Mouse (Mus musculus): Measurements from ENCODE around the gene Notch1. TPM values are rescaled to one million over a fixed set of nuclear protein-coding genes. Genes with fewer than 3 reads are reported as not detected.
A peak's percentile ranks its signal among the peaks of the same experiment; 100 is the strongest.

Gene Notch1
- polyA plus RNA-seq, 1 experiment from 2014 or later = 21.6 TPM

GRCm38 (mm10) chr2:26471652-26472285 is 44.7 kb downstream of the Notch1 start:
- WGBS = 84% methylated on average over 6 of the region's 6 CpGs
- Histone ChIP-seq H3K27ac (replicated peaks in 1 of 2; ENCODE audit: control insufficient read depth in 1 of 2, insufficient read depth in 1 of 2, low read depth in 2 of 2, low read length in 2 of 2) (no peak overlapping the region), H3K9ac (ENCODE audit: low read length) (no peak overlapping the region), H3K4me3 (ENCODE audit: control insufficient read depth in 1 of 2, insufficient read depth in 1 of 2, low read depth in 1 of 2, low read length in 2 of 2) (no peak overlapping the region), H3K27me3 (ENCODE audit: control insufficient read depth, insufficient read depth, low read length) (no peaks in the 10 kb centered on the region), H3K4me1 (ENCODE audit: control insufficient read depth in 2 of 2, insufficient read depth in 2 of 2, low read length in 2 of 2) (peaks cover 11 to 20% of the 10 kb centered on the region in 2 experiments), H3K36me3 (ENCODE audit: control insufficient read depth, insufficient read depth, low read length) (peaks cover 93% of the 10 kb centered on the region), H3K9me3 (ENCODE audit: control insufficient read depth, low read length) (no peaks in the 10 kb centered on the region), H3K4me2 (ENCODE audit: low read length) (no peak overlapping the region)
- no peak for ATAC-seq (ENCODE audit: insufficient number of reproducible peaks, insufficient read depth, low FRiP score, low read depth)

- 86% methylated on average over 17 of the region's 17 CpGs for WGBS
- H3K27me3 ChIP-seq (ENCODE audit: control insufficient read depth, insufficient read depth, low read length) = no peaks in the 10 kb centered on the region
- no peak overlapping the region for H3K9ac ChIP-seq (ENCODE audit: low read length)
- peaks cover 93% of the 10 kb centered on the region for H3K36me3 ChIP-seq (ENCODE audit: control insufficient read depth, insufficient read depth, low read length)
- no peaks in the 10 kb centered on the region for H3K9me3 ChIP-seq (ENCODE audit: control insufficient read depth, low read length)
- no peak for ATAC-seq (ENCODE audit: insufficient number of reproducible peaks, insufficient read depth, low FRiP score, low read depth)
- no peak overlapping the region for H3K4me2 ChIP-seq (ENCODE audit: low read length)
- H3K4me1 ChIP-seq (ENCODE audit: control insufficient read depth in 2 of 2, insufficient read depth in 2 of 2, low read length in 2 of 2) = peaks cover 11 to 14% of the 10 kb centered on the region in 2 experiments
- no peak overlapping the region for H3K27ac ChIP-seq (replicated peaks in 1 of 2; ENCODE audit: control insufficient read depth in 1 of 2, insufficient read depth in 1 of 2, low read depth in 2 of 2, low read length in 2 of 2)
- no peak overlapping the region for H3K4me3 ChIP-seq (ENCODE audit: control insufficient read depth in 1 of 2, insufficient read depth in 1 of 2, low read depth in 1 of 2, low read length in 2 of 2)
These were observed 45.5 kb downstream of the Notch1 start for GRCm38 (mm10) chr2:26470967-26471366.

- no peak overlapping the region for H3K9ac ChIP-seq (ENCODE audit: low read length)
- ATAC-seq (ENCODE audit: insufficient number of reproducible peaks, insufficient read depth, low FRiP score, low read depth) = no peak
- H3K4me2 ChIP-seq (ENCODE audit: low read length) = no peak overlapping the region
- 91% methylated on average over 15 of the region's 15 CpGs for WGBS
- H3K27me3 ChIP-seq (ENCODE audit: control insufficient read depth, insufficient read depth, low read length) = no peaks in the 10 kb centered on the region
- peaks cover 97% of the 10 kb centered on the region for H3K36me3 ChIP-seq (ENCODE audit: control insufficient read depth, insufficient read depth, low read length)
- no peaks in the 10 kb centered on the region for H3K9me3 ChIP-seq (ENCODE audit: control insufficient read depth, low read length)
- H3K4me3 ChIP-seq (ENCODE audit: control insufficient read depth in 1 of 2, insufficient read depth in 1 of 2, low read depth in 1 of 2, low read length in 2 of 2) = no peak overlapping the region
- no peak overlapping the region for H3K27ac ChIP-seq (replicated peaks in 1 of 2; ENCODE audit: control insufficient read depth in 1 of 2, insufficient read depth in 1 of 2, low read depth in 2 of 2, low read length in 2 of 2)
- no peaks in the 10 kb centered on the region for H3K4me1 ChIP-seq (ENCODE audit: control insufficient read depth in 2 of 2, insufficient read depth in 2 of 2, low read length in 2 of 2)
These were observed 48.1 kb downstream of the Notch1 start for GRCm38 (mm10) chr2:26468376-26468775.

- Histone ChIP-seq H3K9ac (ENCODE audit: low read length) (no peak overlapping the region), H3K27ac (replicated peaks in 1 of 2; ENCODE audit: control insufficient read depth in 1 of 2, insufficient read depth in 1 of 2, low read depth in 2 of 2, low read length in 2 of 2) (no peak overlapping the region), H3K9me3 (ENCODE audit: control insufficient read depth, low read length) (no peaks in the 10 kb centered on the region), H3K4me1 (ENCODE audit: control insufficient read depth in 2 of 2, insufficient read depth in 2 of 2, low read length in 2 of 2) (peaks cover 3 to 5% of the 10 kb centered on the region in 2 experiments), H3K36me3 (ENCODE audit: control insufficient read depth, insufficient read depth, low read length) (peaks cover 94% of the 10 kb centered on the region), H3K27me3 (ENCODE audit: control insufficient read depth, insufficient read depth, low read length) (no peaks in the 10 kb centered on the region), H3K4me2 (ENCODE audit: low read length) (no peak overlapping the region), H3K4me3 (ENCODE audit: control insufficient read depth in 1 of 2, insufficient read depth in 1 of 2, low read depth in 1 of 2, low read length in 2 of 2) (no peak overlapping the region)
- ATAC-seq (ENCODE audit: insufficient number of reproducible peaks, insufficient read depth, low FRiP score, low read depth) = no peak
- WGBS = 93% methylated on average over 6 of the region's 6 CpGs
These were observed 53.1 kb downstream of the Notch1 start for GRCm38 (mm10) chr2:26463412-26463811.

GRCm38 (mm10) chr2:26462980-26463379 is 53.5 kb downstream of the Notch1 start:
- no peak for ATAC-seq (ENCODE audit: insufficient number of reproducible peaks, insufficient read depth, low FRiP score, low read depth)
- Histone ChIP-seq H3K27me3 (ENCODE audit: control insufficient read depth, insufficient read depth, low read length) (no peaks in the 10 kb centered on the region), H3K9ac (ENCODE audit: low read length) (no peak overlapping the region), H3K36me3 (ENCODE audit: control insufficient read depth, insufficient read depth, low read length) (peaks cover 94% of the 10 kb centered on the region), H3K4me3 (ENCODE audit: control insufficient read depth in 1 of 2, insufficient read depth in 1 of 2, low read depth in 1 of 2, low read length in 2 of 2) (no peak overlapping the region), H3K4me1 (ENCODE audit: control insufficient read depth in 2 of 2, insufficient read depth in 2 of 2, low read length in 2 of 2) (peaks cover 5 to 9% of the 10 kb centered on the region in 2 experiments), H3K4me2 (ENCODE audit: low read length) (no peak overlapping the region), H3K27ac (replicated peaks in 1 of 2; ENCODE audit: control insufficient read depth in 1 of 2, insufficient read depth in 1 of 2, low read depth in 2 of 2, low read length in 2 of 2) (no peak overlapping the region), H3K9me3 (ENCODE audit: control insufficient read depth, low read length) (no peaks in the 10 kb centered on the region)
- 80% methylated on average over 3 of the region's 3 CpGs for WGBS

- WGBS = 63% methylated on average over 5 of the region's 5 CpGs
- H3K4me3 ChIP-seq (ENCODE audit: control insufficient read depth in 1 of 2, insufficient read depth in 1 of 2, low read depth in 1 of 2, low read length in 2 of 2) = no peak overlapping the region
- H3K36me3 ChIP-seq (ENCODE audit: control insufficient read depth, insufficient read depth, low read length) = peaks cover 87% of the 10 kb centered on the region
- no peaks in the 10 kb centered on the region for H3K27me3 ChIP-seq (ENCODE audit: control insufficient read depth, insufficient read depth, low read length)
- no peaks in the 10 kb centered on the region for H3K9me3 ChIP-seq (ENCODE audit: control insufficient read depth, low read length)
- no peak overlapping the region for H3K4me2 ChIP-seq (ENCODE audit: low read length)
- H3K9ac ChIP-seq (ENCODE audit: low read length) = no peak overlapping the region
- no peak for ATAC-seq (ENCODE audit: insufficient number of reproducible peaks, insufficient read depth, low FRiP score, low read depth)
- H3K27ac ChIP-seq (replicated peaks in 1 of 2; ENCODE audit: control insufficient read depth in 1 of 2, insufficient read depth in 1 of 2, low read depth in 2 of 2, low read length in 2 of 2) = 0 out of 4 replicates have a peak overlapping the region, but pooled peaks of 1 of the 2 experiments have one; percentile 19
- H3K4me1 ChIP-seq (ENCODE audit: control insufficient read depth in 2 of 2, insufficient read depth in 2 of 2, low read length in 2 of 2) = peaks cover 5 to 10% of the 10 kb centered on the region in 2 experiments
These were observed 54.8 kb downstream of the Notch1 start for GRCm38 (mm10) chr2:26461667-26462066.

GRCm38 (mm10) chr2:26460837-26461236 is 55.6 kb downstream of the Notch1 start:
- H3K27ac ChIP-seq (replicated peaks in 1 of 2; ENCODE audit: control insufficient read depth in 1 of 2, insufficient read depth in 1 of 2, low read depth in 2 of 2, low read length in 2 of 2) = no peak overlapping the region
- peaks cover 79% of the 10 kb centered on the region for H3K36me3 ChIP-seq (ENCODE audit: control insufficient read depth, insufficient read depth, low read length)
- no peak for ATAC-seq (ENCODE audit: insufficient number of reproducible peaks, insufficient read depth, low FRiP score, low read depth)
- WGBS = 85% methylated on average over 13 of the region's 13 CpGs
- H3K4me1 ChIP-seq (ENCODE audit: control insufficient read depth in 2 of 2, insufficient read depth in 2 of 2, low read length in 2 of 2) = peaks cover 5 to 10% of the 10 kb centered on the region in 2 experiments
- H3K27me3 ChIP-seq (ENCODE audit: control insufficient read depth, insufficient read depth, low read length) = no peaks in the 10 kb centered on the region
- H3K4me3 ChIP-seq (ENCODE audit: control insufficient read depth in 1 of 2, insufficient read depth in 1 of 2, low read depth in 1 of 2, low read length in 2 of 2) = no peak overlapping the region
- no peaks in the 10 kb centered on the region for H3K9me3 ChIP-seq (ENCODE audit: control insufficient read depth, low read length)
- no peak overlapping the region for H3K9ac ChIP-seq (ENCODE audit: low read length)
- no peak overlapping the region for H3K4me2 ChIP-seq (ENCODE audit: low read length)
